Comparison of ENCODE assay signal across 21 mouse cellular contexts in genomic region chr15:31546291-31546690, GRCm38 (mm10). TPM values are rescaled to one million over a fixed set of nuclear protein-coding genes. Genes with fewer than 3 reads are reported as not detected.
"Had no signal": no experiment of that assay in that cellular context is flagged by ENCODE, and none has a peak within 500 bp of the region (broad histone marks: within the 10 kb centered on the region; RNA-seq: fewer than 3 reads in every experiment).

No protein-coding gene starts in this region.

- H3K4me3 ChIP-seq: kidney, embryonic 15.5 days; left cerebral cortex, adult 2 months; liver, embryonic 13.5 days; midbrain, embryonic 10.5 days; midbrain, embryonic 15.5 days; neural tube, embryonic 13.5 days had no signal

- H3K27me3 ChIP-seq: kidney, embryonic 15.5 days; liver, embryonic 13.5 days; midbrain, embryonic 15.5 days; neural tube, embryonic 13.5 days had no signal

- H3K4me2 ChIP-seq: kidney, embryonic 15.5 days; liver, embryonic 13.5 days; midbrain, embryonic 15.5 days; neural tube, embryonic 13.5 days had no signal

- DNase-seq: kidney, adult 2 months; kidney, postnatal 10 days; kidney, postnatal 36 days; layer of hippocampus, postnatal 36 days; liver, embryonic 13.5 days; lung, adult 2 months; lung, postnatal 14 days; lung, postnatal 4 days; right cerebral cortex, adult 18-20 months; right cerebral cortex, postnatal 14 days; right cerebral cortex, postnatal 4 days; thymus, adult 2 months; thymus, postnatal 14 days; thymus, postnatal 4 days had no signal

- H3K27ac ChIP-seq: kidney, embryonic 15.5 days; left cerebral cortex, adult 2 months; liver, embryonic 13.5 days; midbrain, embryonic 10.5 days; midbrain, embryonic 15.5 days; neural tube, embryonic 13.5 days; stomach, postnatal 0 days had no signal

- H3K36me3 ChIP-seq: kidney, embryonic 15.5 days; liver, embryonic 13.5 days; midbrain, embryonic 10.5 days; midbrain, embryonic 15.5 days; neural tube, embryonic 13.5 days had no signal

- ATAC-seq: midbrain, embryonic 15.5 days had no signal

- H3K9ac ChIP-seq: kidney, embryonic 15.5 days; liver, embryonic 13.5 days; midbrain, embryonic 15.5 days; neural tube, embryonic 13.5 days had no signal

- H3K9me3 ChIP-seq: kidney, embryonic 15.5 days; liver, embryonic 13.5 days; midbrain, embryonic 10.5 days; midbrain, embryonic 15.5 days; neural tube, embryonic 13.5 days had no signal

RNA-seq across cellular contexts. Expression of gene Cmbl, which starts 18.9 kb away (rescaled TPM):
- total RNA-seq: megakaryocyte progenitor cell, adult 5-6 weeks had no signal
